Mouse (Mus musculus): ENCODE measurements around the gene Chn2. TPM values are rescaled to one million over a fixed set of nuclear protein-coding genes. Genes with fewer than 3 reads are reported as not detected.

The Chn2 gene
- total RNA-seq, 2 experiments from 2014 or later: 1.0 to 1.3 TPM

- TF ChIP-seq CTCF (IDR thresholded peaks at IDR 0.05): no peak
- no peak for DNase-seq
- intact Hi-C loops (cut with DNase I): no loop called here
- Histone ChIP-seq H3K27ac (no peak overlapping the region), H3K4me3 (no peak overlapping the region)
These were observed 7.8 kb downstream of the Chn2 start for GRCm38 (mm10) chr6:54046884-54047747.

DNA sequence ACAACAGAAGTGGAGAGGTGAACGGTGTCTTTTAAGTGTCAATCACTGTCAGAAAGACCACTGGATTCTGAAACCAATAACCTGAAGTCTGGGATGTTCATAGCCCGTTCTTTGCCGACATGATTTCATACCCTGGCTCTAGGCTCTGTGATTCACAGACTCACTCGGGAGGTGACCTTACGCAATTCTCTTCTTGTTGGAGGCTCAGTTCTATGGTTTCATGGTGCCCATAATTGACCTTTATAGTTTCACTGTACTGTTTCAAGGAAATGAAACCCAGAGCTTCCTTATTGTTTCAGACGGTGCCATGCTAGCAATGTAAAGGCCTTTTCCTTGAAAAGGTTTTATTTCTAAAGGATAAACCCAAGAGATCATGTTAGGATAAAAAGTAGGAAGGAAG lies 9.4 kb downstream of the Chn2 start:
- H3K4me3 ChIP-seq: no peak overlapping the region
- no peak for DNase-seq
- intact Hi-C loops (cut with DNase I): no loop called here
- no peak overlapping the region for H3K27ac ChIP-seq
- TF ChIP-seq CTCF (IDR thresholded peaks at IDR 0.05): no peak

DNA sequence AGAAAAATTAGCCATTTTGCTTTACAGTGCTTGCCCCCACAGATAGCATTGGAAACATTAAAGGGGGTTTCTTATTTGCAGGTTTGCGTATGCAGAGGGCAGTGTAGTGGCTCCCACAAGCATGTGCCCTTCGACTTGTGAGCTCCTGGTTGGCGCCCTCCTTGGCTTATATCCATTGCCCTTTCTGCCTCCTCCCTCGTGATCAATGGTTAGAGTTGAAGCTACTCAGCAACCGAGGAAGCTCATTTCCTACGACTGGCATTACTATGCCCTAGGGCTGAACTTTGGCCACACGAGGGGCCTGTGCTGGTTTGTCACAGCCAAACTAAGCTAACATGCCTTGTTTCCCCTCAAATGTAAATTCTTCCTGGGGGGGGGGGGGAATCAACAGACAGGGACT lies 11.8 kb downstream of the Chn2 start:
- TF ChIP-seq CTCF (IDR thresholded peaks at IDR 0.05): no peak
- DNase-seq: no peak

GRCm38 (mm10) chr6:54052124-54052523 lies 12.8 kb downstream of the Chn2 start:
- no peak for DNase-seq
- intact Hi-C loops (cut with DNase I): no loop called here
- H3K4me3 ChIP-seq: no peak overlapping the region
- no peak for TF ChIP-seq CTCF (IDR thresholded peaks at IDR 0.05)
- H3K27ac ChIP-seq: no peak overlapping the region

More for the DNA sequence above, 11.8 kb downstream of the Chn2 start:
- Histone ChIP-seq H3K4me3 (no peak overlapping the region), H3K27ac (no peak overlapping the region)
- intact Hi-C loops (cut with DNase I): no loop called here

GRCm38 (mm10) chr6:54052666-54053065 lies 13.3 kb downstream of the Chn2 start:
- no peak for DNase-seq
- TF ChIP-seq CTCF (IDR thresholded peaks at IDR 0.05): no peak
- H3K4me3 ChIP-seq: no peak overlapping the region
- H3K27ac ChIP-seq: no peak overlapping the region
- intact Hi-C loops (cut with DNase I): no loop called here

DNA sequence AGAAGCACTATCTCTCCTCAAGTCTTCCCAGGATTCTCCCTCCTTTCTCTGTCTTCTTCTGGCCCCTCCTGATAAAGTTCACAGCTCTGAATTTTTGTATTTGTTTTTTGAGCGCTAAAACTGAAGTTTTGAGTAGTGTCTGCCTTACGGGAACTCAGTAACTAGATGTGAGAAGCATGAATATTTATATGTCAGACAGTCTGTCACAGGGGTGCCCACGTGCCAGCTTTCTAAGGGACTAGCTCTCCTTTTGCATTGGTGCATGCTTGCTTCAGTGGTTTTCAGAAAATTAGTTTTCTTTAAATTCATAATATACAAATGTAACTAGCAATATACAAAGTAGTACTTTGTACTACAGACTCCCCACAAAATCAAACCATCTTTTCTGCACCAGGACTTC lies 14.0 kb downstream of the Chn2 start:
- DNase-seq: no peak
- intact Hi-C loops (cut with DNase I): no loop called here
- TF ChIP-seq CTCF (IDR thresholded peaks at IDR 0.05): no peak
- no peak overlapping the region for H3K4me3 ChIP-seq
- no peak overlapping the region for H3K27ac ChIP-seq

DNA sequence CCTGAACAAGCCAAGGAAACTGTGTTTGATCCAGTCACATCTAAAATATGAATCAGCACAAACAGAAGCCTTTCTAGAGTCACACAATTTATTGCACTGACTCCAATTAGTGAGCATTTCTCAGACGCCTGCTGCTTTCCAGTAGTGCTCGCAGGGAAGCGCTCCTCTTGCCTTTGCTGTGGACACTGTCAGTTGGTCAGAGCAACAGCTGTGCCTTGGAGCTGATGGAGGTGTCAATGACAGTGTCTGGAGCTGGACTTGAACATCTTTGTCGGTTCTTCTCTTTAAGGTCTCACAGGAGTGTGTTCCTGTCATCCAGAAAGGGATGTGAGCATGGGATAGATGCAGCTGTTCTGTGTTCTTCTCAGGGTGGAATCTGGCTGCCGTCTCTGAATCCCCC lies 16.0 kb downstream of the Chn2 start:
- H3K27ac ChIP-seq: no peak overlapping the region
- no peak overlapping the region for H3K4me3 ChIP-seq
- TF ChIP-seq CTCF (IDR thresholded peaks at IDR 0.05): no peak
- intact Hi-C loops (cut with DNase I): no loop called here
- DNase-seq: no peak

DNA sequence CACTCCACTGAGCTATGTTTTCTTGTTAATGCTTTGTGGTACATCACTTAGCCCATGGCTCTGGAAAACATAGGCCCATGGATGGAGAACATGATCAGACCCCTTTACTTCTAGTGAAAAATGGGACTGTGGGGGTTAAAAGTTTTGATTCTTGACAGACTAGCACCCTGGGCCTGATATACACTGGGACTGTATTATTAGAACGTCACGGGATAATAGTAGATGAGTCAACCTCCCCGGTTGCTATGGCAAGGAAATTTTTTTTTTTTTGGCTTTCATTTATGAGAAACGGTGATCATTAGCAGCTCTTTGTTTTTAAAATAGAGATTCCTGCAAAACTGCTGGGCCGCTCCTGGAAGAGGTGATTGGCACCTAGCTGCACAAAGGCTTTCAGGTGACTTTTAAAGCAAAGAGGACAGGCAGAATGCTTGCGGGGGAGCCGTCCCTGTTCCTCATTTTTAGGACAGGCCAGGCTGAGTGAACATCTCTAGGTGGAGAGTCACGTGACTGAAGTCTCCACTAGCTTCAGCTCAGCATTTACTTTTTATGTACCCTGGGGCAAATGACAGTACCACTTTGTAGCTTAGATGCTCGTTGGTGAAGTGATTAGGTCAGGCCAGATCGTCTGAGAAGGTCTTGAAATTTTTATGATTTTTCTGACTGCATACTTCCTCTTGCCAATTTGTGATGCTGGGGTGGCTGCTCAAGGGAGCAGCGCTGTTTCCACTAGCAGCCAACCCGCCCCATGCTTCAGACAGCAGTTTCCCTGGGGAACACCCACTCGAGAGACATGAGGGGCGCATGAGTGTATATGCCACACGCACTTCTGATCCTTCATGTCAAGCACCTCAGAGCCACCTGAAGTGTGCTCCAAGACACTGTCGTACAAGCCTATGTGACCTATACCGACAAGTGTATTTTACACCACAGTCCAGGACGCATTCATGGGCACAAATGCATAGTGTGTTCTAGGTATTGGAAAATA lies 17.5 kb downstream of the Chn2 start:
- intact Hi-C loops (cut with DNase I): no loop called here
- Histone ChIP-seq H3K27ac (no peak overlapping the region), H3K4me3 (no peak overlapping the region)
- TF ChIP-seq CTCF (IDR thresholded peaks at IDR 0.05): no peak
- no peak for DNase-seq

GRCm38 (mm10) chr6:54057661-54058060 lies 18.3 kb downstream of the Chn2 start:
- no peak overlapping the region for H3K4me3 ChIP-seq
- intact Hi-C loops (cut with DNase I): no loop called here
- H3K27ac ChIP-seq: no peak overlapping the region
- no peak for DNase-seq
- no peak for TF ChIP-seq CTCF (IDR thresholded peaks at IDR 0.05)

DNA sequence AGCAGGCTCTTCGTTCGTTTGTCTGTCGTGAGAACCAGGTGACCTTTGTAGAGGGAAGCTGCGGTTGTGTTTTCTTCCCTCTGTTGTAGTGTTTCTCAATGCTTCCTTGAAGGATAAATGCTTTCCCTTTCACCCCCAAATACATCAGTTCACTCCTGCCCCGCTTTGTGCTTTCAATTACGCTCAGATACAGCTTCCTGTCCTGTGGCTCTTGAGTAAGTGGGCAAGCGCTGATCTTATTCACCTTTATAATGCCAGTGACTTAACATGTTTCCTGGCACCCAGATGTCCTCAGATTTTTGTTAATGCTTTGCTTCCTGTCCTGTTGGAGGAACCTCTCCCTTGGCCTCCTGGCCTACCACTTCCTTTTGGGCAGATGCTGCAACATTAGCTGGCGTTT lies 19.5 kb downstream of the Chn2 start:
- intact Hi-C loops (cut with DNase I): no loop called here
- Histone ChIP-seq H3K27ac (peak overlapping the region; percentile 31; the same call in 1 of the 2 replicates), H3K4me3 (no peak overlapping the region)
- DNase-seq: no peak
- TF ChIP-seq CTCF (IDR thresholded peaks at IDR 0.05): no peak

DNA sequence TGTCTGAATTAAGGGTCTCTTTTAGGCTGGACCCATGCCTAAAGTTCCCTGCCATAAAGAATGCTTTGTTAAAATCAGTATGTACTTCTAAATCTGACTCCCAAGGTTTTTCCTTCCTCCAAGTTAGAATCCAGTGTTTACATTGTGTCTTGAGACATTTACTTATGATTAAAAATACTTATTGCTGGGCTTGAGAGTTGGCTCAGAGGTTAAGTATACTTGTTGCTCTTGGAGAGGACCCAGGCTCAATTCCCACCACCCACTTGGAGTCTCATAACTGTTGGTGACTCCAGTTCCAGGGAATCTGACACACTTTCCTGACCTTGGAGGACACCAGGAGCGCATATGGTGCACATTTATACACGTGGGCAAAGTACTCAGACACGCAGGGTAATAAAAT lies 20.9 kb downstream of the Chn2 start:
- no peak overlapping the region for H3K4me3 ChIP-seq
- no peak for DNase-seq
- no peak for TF ChIP-seq CTCF (IDR thresholded peaks at IDR 0.05)
- intact Hi-C loops (cut with DNase I): no loop called here
- H3K27ac ChIP-seq: no peak overlapping the region

GRCm38 (mm10) chr6:54061375-54061774 lies 22.0 kb downstream of the Chn2 start:
- intact Hi-C loops (cut with DNase I): no loop called here
- no peak overlapping the region for H3K4me3 ChIP-seq
- no peak for TF ChIP-seq CTCF (IDR thresholded peaks at IDR 0.05)
- DNase-seq: no peak
- H3K27ac ChIP-seq: no peak overlapping the region

DNA sequence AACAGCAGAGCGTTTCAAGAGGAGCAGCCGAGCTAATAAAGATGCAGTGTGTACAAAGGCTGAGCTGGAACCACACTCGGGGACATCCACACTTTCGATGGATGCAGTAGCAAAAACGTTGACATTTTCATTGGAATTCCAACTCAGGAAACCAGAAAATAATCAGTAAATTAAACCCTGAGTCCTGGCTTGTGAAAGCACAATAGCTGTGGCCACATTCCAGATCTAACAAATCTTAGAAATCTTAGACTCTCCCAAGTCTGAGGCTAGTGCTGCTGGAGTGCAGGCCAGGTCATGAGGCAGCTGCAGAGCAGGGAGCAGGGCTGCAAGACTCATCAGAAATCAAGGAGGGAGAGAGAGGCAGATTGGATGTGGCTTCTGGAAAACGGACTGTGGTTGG lies 24.5 kb downstream of the Chn2 start:
- no peak for TF ChIP-seq CTCF (IDR thresholded peaks at IDR 0.05)
- no peak overlapping the region for H3K4me3 ChIP-seq
- peak overlapping the region; percentile 41 for H3K27ac ChIP-seq
- no peak for DNase-seq
- intact Hi-C loops (cut with DNase I): no loop called here
